Mouse (Mus musculus) lung, adult 18-20 months (tissue): ENCODE measurements around the gene Ift88.
"Not testable (repeated sequence)": the region's sequence is repeated elsewhere in the genome, so short reads cannot be mapped to it uniquely, and the experiment has no call there.

Experiments
- DNase-seq, 2 experiments: peaks; one replicate each; pipeline ENCODE4 v3.0.0; 2022; ENCODE audit warnings: mixed read lengths in 2 of 2

Ift88 gene

DNA sequence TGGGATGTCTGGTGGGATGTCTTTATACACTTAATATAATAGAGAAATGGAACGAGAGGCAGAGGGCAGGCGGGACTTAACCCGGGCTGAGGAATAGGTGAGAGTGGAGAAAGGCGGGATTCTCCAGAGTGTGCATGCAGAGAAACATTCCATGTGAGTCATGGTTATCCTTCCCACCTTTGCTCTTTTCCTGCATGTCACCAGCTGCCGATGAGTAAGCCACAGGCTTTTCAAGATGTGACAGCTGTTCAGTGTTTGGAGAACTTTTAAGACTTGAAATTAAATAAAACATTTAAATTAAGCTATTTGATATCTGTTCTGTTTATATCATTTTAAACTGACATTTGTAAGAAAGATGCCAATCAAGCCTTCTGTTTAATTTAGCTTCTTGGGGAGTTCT lies 36.0 kb downstream of the Ift88 start:
- DNase-seq = no peak

DNA sequence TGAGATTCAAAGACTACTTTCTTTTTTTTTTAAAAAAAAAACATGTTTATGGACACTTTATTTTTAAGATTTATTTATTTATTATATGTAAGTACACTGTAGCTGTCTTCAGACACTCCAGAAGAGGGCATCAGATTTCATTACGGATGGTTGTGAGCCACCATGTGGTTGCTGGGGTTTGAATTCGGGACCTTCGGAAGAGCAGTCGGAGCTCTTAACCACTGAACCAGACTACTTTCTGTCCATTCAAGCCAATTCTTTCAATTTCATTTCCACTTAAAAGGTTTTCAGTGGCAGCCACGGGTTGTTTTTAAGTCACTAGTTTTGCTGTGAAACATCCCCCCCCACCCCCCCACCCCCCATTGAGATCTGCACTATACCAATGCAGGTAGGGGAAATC lies 36.5 kb downstream of the Ift88 start:
- DNase-seq = not testable (repeated sequence)

DNA sequence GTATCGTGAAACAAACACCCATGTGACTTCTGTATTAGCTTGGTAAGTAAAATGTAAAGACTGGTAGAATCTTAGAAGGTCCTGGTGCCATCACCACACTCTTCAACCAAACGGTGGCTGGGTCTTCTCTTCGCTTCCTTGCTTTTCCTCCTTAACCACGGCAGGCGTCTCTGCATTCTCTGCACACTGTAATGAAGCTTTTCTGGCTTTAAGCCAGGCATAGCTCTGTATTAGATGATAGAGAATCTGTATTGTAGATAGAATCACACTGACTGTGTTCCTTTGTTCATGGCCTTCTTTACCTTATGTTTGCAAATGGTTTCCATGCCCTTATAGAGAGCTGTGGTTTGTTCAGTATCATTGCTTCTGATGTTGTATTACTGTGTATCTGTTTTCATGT lies 39.0 kb downstream of the Ift88 start:
- no peak for DNase-seq

DNA sequence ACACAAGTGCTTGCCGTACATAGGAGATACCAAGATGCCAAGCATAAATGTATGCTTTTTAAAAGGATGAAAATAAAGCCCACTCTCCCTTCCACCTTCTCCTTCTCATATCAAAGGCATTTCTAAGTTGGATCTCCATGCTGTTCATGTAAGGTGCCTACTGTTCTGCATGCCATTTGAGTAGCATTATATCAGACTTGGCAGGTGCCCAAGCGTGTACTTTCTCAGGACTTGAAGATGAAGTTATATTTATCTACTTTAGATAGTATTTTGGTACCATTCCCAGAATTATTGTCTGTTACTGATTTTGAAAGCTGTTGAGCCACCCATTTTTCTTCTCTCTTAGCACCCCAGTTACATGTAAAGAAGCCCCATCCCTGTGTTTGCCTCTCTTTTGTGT lies 51.2 kb downstream of the Ift88 start:
- no peak for DNase-seq

DNA sequence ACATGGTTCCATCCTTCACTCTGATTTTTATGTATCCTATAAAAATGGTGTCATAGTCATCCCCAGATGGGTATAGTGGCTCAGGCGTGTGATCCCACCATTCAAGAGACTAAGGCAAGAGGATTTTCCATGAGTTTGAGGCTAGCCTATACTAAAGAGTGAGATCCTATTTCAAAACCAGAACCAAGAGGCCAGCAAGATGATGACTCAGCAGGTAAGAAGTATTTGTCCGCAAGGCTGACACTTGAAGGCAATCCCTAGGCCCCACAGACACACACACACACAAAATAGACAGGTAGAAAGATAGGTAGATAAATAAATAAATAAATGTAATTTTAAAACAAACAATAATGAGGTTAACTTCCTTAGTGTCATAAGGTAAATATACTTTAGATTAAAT lies 58.4 kb downstream of the Ift88 start:
- DNase-seq = no peak

DNA sequence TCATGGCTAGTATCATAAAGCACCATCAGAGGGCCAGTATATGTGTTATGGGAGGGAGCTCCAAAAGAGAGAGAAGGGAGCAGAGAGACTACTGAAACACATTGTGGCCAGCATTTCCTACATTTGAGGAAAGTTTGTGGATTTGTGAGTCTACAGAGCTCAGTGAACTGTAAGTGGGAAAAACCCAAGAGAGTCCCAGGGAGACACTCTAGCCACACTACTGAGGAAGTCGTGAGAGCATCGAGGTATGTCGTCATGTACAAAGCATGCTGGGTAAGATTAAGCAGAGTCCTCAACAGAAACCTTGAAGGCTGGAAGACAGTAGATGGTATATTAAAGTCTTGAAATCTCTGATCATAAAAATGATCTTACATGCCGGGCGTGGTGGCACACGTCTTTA lies 60.3 kb downstream of the Ift88 start:
- DNase-seq = no peak

DNA sequence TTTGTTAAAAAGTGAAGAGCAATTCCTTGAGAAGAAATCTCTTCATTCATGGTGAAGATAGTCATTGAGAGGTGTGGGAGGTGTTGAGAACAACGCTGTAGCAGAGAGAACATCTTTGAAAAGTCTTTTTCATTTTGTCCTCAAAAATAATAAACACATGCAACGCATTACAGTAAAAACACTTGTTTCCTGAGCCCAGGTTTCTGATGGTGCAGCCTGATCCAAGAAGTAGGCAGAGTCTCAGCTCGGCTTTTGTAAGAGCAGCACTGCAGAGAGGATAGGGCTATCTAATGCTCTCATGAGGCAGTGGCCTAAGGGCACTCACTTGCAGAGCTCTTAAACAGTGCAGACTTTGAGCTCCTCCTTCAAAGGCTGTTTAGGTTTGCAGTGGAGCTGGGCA lies 65.8 kb downstream of the Ift88 start:
- no peak for DNase-seq

DNA sequence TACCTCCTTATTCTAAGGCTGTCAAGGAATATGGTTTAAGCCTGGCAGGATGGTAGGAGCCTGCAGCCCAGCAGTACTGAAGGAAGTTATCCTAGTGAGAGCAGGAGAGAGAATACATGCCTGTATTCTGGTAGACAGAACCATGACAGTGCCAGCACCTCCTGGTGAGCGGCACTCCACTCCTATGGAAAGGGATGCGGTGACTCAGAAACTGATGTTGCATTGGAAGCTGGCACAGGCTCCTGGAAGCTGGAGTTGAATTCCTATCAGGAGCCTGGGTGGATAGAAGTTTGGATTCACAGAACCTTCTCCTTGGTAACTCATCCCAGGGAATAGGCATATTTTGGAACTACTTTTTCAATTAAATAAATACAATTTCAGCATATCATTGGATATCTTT lies 70.0 kb downstream of the Ift88 start:
- DNase-seq = no peak

DNA sequence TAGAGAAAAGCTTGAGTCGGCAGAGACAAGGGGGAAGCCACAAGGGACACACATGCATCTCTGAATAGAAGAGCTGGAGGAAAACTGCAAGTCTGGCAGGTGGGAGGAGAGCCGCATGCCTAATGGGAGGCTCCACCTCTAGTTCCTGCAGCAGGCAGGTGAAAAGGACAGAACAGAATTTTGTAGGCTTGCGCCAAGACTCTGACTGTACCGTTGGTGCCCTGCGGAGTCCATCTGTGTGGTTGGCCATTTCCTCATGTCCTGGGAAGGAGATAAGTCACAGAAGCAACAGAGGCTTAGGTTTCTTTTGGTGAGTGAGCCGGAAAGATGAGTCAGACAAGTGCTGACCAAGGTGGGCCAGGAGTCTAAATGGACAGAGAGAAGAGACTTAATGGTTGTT lies 79.9 kb downstream of the Ift88 start:
- DNase-seq = no peak

DNA sequence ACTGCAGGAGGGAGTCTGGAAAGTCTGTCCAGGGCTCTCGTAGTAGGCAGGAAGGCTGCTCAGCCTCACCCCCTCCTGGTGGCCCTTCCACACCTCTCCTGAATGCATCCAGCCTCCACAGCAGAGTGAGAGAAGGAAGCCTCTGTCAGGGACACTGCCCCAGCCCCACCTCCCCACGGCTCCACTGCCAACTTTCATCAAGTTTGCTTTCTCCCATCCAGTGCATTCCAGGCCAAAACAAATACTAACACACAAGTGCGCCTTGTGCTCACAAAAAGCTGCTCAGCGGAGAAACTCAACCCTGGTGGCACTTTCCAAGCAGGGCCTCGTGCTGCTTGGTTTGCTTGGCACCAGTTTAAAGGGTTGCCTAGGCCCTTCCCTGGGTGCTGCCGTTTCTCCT lies 85.7 kb downstream of the Ift88 start:
- DNase-seq = peak; percentile 76 to 82

DNA sequence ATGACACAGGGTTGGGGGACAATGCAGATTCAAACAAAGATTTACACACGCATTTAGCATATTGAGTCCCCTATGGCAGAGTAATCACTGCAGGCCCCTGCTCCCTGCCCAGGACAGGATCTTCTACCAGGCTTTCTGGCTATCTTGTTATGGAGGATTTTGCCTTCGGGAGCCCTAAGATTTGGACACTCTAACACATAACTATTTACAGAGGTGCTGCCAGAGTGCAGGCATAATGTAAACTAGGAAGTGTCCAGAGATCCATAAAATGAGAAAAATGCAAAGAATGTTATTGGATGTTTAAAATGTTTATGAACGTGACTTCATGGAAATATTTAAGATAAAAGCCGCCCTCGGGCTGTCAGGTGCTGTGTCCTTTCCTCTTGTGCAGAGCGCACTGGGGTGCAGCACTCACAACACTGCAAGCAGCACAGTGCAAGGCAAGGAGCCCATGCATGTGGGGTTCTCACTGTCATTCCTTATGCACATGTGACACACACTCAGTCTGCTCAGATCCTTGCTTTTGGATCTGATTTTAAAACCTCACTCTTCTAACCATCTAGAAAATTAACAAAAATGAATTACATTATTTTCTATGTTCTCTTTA lies 91.4 kb downstream of the Ift88 start:
- no peak for DNase-seq

DNA sequence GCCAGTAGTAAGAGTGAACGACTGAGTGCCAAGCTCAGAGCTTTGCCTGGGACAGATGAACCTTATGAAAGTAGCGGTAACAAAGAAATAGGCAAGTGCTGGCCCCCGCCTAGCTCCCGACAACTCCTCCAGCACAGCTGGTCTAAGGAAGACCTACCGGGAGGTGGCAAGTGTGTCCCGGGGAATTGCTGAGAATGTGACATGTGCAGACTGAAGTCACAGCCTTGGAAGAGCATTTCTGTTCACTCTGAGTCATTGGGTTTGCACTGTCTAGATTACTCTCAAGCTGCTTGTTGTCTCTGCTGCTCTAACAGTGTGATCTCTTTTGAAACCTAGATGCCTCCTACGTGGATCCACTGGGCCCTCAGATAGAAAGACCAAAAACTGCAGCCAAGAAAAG lies 93.1 kb downstream of the Ift88 start:
- no peak for DNase-seq

DNA sequence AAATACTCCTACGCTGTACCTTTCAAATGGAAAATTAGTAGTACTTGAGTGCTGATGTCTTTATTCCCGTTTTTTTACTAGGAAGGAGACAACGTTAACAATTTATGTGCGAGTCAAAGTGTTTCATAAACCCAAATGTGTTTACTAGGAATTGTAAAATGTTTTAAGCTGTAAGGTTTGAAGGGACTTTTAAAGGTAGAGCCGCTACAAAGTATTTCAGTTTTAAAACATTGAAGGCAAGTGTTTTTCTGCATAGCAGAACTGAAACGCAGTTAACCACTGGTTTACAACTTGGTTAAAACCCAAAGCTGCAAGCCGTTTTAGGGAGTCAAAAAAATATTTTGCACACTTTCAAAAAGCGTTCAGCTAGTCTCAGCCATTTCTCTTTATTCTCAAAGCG lies 99.9 kb downstream of the Ift88 start:
- DNase-seq = no peak

DNA sequence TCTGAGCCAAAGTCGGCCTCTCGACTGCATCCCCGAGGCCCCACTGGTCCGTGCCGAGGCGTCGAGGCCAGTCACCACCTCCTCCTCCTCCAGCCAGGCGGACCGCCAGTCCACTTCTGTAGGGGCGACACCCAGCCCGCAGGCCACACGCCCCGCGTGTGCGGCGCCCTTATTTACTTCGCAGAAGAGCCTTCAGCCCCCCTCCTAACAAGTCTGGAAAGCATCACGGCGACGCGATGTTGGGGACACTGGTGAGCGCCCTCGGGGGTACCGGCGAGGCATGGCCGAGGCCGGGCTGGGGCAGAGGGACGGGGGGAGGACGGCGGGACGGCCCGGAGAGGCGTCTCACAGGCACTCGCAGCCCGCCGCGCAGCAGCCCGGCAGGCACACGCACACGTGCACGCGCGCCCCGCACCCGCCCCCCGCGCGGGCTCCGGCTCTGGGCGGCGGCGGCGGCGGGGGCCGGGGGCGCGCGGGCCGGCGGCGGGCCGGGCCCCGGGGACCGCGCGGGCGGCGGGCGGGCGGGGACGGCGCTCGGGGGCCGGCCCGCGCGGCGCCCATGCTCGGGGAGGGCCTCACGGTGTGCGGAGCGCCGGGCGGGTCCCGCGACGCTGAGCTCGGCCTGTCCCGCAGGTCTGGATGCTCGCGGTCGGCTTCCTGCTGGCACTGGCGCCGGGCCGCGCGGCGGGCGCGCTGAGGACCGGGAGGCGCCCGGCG lies 101.0 kb downstream of the Ift88 start, which contains the start of gene Il17d:
Il17d (plus strand) TSS at position 107 of the 717 bp plus-strand sequence.
- DNase-seq = peak; percentile 26 to 48

DNA sequence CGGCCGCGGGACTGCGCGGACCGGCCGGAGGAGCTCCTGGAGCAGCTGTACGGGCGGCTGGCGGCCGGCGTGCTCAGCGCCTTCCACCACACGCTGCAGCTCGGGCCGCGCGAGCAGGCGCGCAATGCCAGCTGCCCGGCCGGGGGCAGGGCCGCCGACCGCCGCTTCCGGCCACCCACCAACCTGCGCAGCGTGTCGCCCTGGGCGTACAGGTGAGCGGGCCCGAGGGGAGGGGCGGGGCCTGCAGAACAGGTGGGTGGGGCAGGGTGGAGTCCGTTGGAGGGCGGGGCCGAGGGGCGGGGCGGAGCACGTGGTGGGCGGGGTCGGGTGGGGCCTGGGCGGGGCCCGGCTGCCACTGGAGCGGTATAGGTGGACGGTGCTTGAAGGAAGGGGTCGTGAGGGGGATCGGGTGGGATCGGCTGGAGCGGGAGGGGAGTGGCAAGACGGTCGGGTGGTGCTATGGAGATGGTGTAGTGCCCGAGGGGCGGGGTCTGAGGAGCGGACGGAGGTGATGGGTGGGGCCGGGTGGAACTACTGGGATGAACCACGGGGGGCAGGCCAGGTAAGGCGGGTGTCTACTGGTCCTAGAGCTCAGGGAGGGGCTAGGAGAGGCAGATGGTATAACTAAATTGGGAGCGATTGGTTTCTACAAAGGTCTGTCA lies 101.7 kb downstream of the Ift88 start:
- DNase-seq = peak; percentile 80 to 84

DNA sequence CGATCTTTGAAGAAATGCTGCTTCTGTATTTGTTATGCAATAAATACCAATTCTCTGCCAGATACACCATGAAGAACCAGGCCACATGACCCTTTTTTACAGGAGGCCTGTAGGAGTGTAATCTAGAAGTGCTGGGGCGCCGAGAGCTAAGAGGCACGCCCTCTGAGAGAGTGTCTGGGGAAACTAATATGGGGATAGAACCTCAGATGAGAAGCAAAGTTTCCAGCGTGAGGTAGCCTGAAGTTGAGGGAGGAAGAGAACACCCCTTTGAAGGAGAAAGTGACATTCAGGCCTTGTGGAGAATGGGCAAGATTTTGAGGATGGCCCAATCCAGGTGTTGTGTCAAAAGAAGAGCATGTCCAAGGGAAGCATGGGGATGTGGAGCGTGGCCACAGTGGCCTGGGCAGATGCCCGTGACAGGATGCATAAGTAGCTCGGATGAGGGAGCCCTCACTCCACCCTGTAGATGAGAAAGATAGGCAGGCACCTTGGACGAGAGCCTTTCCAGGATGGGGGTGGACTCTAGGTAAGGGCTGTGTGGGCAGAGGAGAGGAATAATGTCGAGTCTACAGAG lies 102.3 kb downstream of the Ift88 start:
- peak in 1 of 2 experiments; percentile 30 for DNase-seq

DNA sequence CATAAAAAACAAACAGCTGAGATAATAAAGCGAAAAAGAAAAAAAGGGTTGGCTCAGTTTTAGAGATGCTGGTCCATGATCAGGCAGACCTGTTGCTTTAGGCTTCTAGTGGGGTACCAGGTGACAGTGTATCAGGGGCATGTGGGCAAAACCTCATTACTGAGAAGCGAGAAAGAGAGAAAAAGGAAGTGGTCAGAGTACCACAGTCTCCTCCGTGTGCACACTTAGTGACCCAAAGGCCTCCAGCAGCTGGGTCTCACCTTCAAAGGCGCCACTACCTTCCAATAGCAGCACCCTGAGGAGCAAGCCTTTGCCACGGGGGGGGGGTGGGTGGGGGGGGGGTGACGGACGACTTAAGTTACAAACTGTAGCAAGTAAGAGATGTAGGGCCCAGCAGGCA lies 103.3 kb downstream of the Ift88 start:
- no peak for DNase-seq

DNA sequence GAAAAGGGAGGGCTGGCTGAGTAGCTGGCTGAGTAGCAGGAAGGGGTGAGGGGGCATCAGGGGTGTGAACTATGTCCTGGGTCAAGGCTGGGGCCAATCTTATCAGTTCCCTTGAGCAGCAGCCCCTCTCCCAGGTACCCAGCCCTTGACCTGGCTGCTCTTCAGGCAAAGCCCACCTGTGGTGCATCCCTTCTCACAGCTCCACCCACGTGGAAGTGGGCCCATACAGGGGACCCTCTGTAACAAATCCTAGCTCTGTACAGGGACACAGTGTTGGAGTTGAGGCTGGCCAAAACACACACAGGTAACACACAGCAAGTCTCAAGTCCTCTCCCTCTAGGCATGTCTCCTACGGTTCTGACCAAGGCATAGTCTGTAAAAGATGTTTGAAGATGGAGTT lies 103.7 kb downstream of the Ift88 start:
- DNase-seq = no peak

DNA sequence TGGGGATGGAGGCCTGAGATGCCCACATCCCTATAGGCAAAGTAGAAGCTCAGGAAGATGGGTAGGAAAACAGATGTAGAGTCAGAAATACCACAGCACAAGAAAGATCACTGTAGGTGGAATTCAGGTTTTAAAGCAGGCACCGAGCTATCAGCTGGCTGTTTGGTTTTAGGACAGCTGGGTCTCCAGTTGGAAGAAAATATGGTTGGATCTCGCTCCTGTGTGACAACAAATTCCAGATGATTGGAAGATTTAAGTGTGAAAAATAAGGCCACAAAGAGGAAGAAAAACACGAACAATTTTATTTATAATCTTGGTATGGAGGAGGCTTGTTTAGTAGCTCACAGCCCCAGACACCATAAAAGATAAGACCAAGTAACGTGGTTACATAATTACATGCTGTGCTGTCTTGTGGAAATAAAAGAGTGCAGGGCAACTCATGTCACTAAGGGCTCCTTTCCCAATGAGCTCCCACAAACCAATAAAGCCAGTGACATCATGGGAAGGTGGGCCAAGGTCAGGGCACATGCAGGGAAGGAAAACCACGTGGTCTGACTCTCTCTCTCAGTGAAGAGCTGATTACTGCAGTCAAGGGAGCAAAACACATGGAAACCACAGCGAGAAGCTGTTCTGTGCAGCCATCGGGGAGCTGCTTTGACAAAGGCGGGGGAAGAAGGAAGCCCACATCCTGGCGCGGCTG lies 105.4 kb downstream of the Ift88 start:
- DNase-seq = no peak

DNA sequence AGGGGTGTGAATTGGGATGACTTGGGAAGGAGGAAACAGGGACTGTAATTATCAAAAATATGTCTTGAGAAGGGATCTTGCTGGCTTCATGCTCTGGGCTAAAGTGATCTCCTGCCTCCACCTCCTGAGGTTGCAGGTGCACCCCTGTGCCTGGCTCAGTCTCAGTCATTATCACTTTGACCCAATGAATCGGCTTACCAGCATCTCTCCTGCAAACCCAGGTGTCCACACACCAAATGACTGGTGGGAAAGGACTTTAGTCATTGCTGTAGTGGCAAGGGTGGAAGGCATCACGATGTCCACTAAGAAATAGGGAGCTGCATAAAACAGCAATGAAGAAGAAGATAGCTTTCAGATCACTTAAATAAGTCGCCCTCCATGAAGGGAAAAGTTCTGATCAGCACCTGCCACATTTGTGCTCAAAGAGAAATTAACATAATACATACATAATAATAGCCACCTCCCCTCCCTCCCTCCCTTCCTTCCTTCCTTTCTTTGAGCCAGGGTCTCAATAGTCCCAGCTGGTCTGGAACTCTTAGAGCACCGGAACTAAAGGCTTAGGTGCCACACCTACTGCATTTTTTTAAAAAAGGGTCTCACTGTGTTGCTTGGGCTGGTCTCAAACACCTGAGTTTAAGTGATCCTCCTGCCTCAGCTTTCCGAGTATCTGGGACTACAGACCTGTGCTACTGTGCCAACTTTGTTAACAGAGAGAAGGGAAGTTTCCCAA lies 106.1 kb downstream of the Ift88 start:
- no peak for DNase-seq

DNA sequence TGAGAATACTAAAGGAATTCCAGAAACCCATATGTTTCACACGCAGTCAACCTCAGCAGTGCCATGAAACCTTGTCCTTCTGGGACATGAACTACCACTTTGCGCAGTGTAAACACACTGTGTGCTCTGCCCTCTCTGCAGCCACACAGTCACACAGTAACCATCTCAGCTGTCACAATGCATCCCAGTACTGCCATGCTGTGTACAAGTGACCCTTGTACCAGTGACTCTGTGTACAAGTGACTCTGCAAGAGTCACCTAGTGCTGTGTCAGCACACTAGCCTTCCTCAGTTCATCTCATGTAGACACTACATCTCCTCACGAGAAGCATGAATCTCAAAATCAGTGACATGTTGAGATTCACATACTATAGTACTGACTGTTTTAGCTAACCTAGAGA lies 108.7 kb downstream of the Ift88 start:
- DNase-seq = no peak

DNA sequence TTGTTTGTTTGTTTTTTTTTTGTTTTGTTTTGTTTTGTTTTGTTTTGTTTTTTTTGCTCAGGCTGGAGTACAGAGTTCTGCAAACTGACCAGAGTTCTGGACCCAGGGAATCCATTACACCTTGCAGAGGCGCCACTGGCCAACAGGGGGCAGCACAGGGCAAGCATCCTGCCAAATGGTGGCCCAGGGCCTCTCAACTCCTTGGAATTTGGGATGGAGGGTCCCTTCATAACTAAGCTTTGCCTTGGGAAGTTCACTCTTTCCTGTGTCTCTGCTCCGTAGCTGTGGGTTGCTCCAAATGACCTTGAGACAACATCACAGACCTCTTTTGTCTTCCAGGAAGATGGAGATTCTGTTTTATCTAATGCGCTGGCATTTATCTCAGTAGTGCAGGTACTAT lies 109.4 kb downstream of the Ift88 start:
- peak; percentile 39 to 55 for DNase-seq

DNA sequence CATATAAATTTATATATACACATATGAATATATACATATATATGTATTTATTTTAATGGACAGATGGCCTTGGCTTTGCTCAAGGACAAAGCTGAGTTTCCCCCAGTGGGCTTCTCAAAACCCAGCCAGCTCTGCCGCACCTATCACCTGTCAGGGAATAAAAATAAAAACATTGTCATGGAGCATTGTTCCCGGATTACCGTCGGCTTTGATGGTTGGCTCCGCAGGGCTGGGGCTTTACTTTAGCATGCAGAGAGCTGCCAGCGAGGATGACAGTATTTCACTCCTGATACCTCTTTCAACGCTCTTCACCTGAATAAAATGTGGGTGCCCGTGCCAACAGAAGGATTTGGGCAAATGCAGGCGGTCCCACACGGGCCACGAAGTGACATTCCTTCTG lies 110.0 kb downstream of the Ift88 start:
- no peak for DNase-seq
